Mouse (Mus musculus): ENCODE data around the gene Cmss1.

Gene Cmss1

GRCm38 (mm10) chr16:57478451-57478850 lies 128.2 kb downstream of the Cmss1 start:
- DNase-seq (ENCODE audit: low spot score in 2 of 2) = no peak

DNA sequence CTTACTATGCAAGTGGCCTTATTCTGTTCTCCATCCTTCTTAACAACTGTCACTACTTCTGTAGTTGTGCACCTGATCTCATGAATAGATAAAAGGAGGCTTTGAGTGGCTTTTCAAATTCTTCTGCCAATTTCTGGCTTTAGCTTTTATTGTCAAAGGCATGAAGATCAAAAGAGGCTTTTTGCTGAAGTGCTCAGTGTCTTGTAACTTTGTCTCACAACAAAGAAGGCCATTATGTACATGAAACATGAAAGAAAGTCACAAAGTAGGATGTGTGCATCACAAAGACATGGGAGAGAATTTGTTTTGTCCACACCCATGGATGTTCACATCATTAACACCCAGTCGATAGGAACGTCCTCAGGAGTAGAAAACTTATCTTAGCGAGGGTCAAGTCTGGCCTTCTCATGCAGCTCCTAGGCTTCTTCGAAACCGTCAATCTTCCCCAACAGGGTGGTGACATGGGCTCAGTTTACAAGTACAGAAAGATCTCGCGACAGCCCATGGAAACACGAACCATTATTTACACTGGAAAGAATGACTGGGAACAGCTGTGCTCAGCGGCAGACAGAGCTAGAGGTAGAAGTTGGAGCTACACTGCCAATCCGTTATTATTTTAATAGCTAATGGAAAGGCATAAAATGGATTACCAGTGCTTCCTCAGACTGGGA lies 133.1 kb downstream of the Cmss1 start:
- no peak for DNase-seq (ENCODE audit: low spot score in 2 of 2)

DNA sequence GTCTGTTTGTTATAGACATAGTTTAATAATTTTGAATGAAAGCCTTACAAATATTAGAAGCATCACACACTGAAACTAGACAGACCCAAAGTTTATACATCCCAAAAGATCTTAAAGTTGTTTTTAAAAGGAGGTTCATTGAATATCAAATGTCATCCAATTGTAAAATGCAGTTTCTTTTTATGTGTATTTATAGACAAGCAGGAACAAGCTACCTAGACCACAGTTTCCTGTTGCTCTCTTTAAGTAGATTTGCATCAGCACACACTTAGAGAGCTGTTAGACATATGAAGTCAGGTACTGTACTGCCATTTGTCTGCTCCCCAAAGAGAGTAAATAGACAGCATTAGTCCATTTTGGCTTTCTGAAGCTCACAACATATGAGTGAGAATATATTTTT lies 135.6 kb downstream of the Cmss1 start:
- DNase-seq (ENCODE audit: low spot score in 2 of 2) = no peak

GRCm38 (mm10) chr16:57470286-57470830 lies 136.3 kb downstream of the Cmss1 start:
- DNase-seq (ENCODE audit: low spot score in 2 of 2) = no peak

DNA sequence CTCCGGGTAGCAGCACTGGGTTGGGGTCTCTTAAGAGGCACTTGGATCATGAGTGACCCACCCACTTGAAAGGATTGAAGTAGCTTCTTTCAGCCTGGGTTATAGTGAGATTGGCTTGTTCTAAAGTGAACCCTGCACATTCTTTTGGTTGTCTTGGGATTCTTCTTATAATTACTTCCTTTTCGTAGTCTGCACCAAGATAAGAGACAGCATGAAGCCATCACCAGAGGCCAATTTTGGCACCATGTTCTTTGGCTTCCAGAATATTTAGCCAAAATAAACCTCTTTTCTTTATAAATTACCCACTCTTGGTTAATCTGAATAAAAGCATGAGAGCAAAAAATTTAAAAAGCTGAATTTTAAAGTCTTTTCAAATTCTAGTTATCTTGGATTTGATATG lies 136.8 kb downstream of the Cmss1 start:
- DNase-seq (ENCODE audit: low spot score in 2 of 2) = no peak

DNA sequence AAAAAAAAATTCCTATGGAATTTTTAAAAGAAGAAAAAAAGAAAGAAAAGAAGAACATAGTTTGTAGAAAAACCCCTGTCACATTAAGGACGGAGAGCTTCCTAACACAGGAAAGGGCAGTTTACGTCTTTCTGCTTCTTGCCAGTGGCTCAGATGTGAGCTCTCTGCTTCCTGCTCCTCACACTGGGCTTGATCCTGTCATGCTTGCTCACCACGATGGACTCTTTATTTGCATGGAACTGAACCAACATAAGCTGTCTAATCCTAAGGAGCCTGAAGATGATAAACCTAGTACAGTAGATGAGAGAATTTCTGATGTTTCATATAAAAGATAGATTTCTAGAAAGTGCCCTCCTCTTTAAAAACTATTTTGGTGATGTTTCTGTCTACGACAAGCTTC lies 137.4 kb downstream of the Cmss1 start:
- DNase-seq (ENCODE audit: low spot score in 2 of 2) = no peak

DNA sequence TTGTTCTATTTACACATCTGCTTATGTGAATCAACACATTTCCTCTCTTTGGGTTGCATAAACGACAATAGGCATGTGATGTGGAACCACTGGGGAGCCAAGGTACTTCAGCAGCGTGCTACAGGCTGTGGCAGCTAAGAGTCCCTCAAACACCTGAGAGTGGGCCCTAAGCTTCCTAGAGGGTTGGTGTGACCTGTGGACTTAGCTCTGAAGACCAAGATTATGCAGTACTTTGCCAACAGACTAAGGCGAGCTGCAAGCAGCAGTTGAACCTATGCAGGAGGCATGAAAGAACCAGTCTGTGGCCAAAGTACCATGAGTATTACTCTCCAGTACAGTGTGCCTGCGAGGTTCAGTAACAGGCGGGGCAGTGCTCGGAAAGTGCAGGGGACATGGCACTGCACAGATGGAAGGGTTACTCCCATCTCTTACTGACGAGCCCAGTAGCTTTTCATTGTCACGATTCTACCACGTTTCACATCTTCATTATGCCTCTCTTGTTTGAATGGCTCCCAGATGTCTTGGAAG lies 141.2 kb downstream of the Cmss1 start:
- no peak for DNase-seq (ENCODE audit: low spot score in 2 of 2)

GRCm38 (mm10) chr16:57456003-57456402 lies 150.7 kb downstream of the Cmss1 start:
- no peak for DNase-seq (ENCODE audit: low spot score in 2 of 2)

- no peak for DNase-seq (ENCODE audit: low spot score in 2 of 2)
These were observed 151.1 kb downstream of the Cmss1 start for GRCm38 (mm10) chr16:57455573-57455972.

DNA sequence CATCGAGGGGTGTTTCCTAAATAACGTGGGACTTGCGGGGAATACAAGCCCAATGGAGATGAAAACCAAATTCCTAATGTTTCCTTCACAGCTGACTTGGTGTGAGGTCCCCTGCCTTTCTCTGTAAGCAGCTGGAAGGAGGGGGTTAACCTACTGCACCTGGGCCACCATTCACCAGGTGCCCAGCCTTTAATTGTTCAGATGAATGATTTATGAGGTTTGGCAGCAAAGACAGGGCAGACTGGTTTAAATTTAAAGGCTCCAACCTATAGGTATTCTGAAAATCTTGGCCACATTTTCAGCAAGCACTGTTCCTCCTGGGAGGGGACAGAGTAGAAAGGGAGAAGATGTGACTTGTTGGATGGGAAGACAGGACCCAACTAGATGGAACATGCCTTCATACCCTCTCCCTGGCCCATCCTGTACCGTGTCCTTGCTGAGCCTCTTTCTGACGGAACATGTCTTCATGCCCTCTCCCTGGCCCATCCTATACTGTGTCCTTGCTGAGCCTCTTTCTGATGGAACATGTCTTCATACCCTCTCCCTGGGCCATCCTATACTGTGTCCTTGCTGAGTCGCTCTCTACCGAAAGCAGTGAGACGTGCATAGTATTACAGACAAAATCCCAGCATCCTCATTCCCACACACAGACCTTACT lies 152.4 kb downstream of the Cmss1 start:
- DNase-seq (ENCODE audit: low spot score in 2 of 2) = no peak

GRCm38 (mm10) chr16:57453009-57453408 lies 153.7 kb downstream of the Cmss1 start:
- DNase-seq (ENCODE audit: low spot score in 2 of 2) = no peak

- DNase-seq (ENCODE audit: low spot score in 2 of 2) = no peak
These were observed 161.3 kb downstream of the Cmss1 start for GRCm38 (mm10) chr16:57445096-57446094.

- no peak for DNase-seq (ENCODE audit: low spot score in 2 of 2)
These were observed 165.8 kb downstream of the Cmss1 start for GRCm38 (mm10) chr16:57440706-57441437.

GRCm38 (mm10) chr16:57439206-57439605 lies 167.5 kb downstream of the Cmss1 start:
- no peak for DNase-seq (ENCODE audit: low spot score in 2 of 2)

DNA sequence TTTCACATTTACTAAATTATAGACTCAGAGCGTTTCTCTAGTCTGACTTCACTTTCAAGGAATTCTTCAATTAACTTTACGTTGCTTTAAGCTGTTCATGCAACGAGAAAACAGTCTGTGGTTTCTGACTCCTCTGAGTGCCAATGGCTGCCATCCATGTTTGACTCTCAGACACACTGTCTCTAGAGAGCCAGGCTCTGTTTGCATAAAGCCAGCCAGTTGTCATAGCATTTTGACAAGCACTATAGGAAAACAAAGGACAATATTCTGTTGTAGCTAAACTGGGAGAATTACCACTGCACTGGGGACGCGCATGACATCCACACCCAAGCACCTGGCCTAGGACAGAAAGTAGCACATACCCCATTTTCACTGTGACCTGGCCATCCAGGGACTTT lies 168.4 kb downstream of the Cmss1 start:
- DNase-seq (ENCODE audit: low spot score in 2 of 2) = no peak

GRCm38 (mm10) chr16:57437523-57438287 lies 169.0 kb downstream of the Cmss1 start:
- no peak for DNase-seq (ENCODE audit: low spot score in 2 of 2)

DNA sequence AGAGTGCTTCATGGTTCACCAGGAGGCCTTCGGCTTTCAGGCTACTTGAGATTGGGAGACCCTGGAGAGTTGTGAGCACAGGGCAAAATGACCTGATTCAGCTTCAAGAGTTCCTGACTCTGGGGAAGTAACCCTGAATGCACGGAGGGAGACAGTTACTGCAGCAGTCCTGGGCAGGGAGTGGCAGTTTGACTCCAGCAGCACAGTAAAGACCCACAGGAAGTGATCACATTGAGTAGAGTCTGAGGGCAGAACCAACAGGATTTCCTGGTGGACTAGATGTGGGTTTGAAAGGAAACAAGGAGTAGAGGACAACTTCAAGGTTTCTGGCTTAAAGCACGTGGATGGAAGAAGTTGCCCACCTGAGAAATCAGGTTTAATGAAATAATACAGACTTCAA lies 172.0 kb downstream of the Cmss1 start:
- no peak for DNase-seq (ENCODE audit: low spot score in 2 of 2)

DNA sequence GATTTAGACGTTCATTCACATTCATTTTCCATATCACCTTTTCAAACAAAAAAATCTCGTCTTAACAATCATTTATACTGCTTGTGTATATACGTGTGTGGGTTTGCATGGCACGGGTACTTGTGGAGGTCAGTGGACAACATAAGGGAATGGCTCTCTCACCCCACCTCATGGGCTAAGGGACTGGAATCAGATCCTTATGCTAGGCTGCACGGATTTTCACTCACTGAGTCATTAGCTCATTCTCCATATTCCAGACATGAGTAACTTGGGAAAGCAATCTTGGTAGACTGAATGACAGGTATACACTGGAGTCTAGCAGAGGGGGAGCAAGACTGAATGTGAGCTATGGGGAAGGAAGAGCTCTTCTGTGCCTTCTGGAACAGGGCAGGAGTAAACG lies 173.0 kb downstream of the Cmss1 start:
- peak in 1 of 2 experiments; percentile 1 for DNase-seq (ENCODE audit: low spot score in 2 of 2)

DNA sequence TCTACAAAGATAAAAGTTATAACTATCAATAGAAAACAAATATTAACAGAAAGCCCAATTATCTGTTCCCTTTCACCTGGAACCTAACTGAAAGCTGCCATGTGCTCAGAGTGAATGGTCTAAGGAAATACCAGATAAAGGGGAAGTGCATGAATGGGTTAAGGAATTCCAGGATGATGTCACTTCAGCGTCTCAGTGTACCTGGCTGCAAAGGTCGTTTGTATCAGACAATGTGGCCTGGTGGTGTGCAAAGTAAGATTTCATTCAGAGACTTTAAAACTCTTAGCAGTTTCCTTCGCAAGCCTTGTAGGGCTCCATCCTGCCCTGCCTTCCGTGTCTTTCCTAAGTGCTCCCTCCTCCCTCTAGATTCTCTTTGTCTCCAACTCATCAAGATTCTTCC lies 173.5 kb downstream of the Cmss1 start:
- no peak for DNase-seq (ENCODE audit: low spot score in 2 of 2)

GRCm38 (mm10) chr16:57431294-57431693 lies 175.4 kb downstream of the Cmss1 start:
- no peak for DNase-seq (ENCODE audit: low spot score in 2 of 2)
